Mouse (Mus musculus) MEL-GATA-1-ER (cell line): Measurements from ENCODE around the gene Msh4.
"Not testable (repeated sequence)": the region's sequence is repeated elsewhere in the genome, so short reads cannot be mapped to it uniquely, and the experiment has no call there.

ENCODE experiments used
- DNase-seq: peaks from one replicate; pipeline ENCODE4 v3.0.0-alpha.2; 2012; ENCODE audit warnings: low read depth; ENCODE audit errors: extremely low read depth

Gene Msh4

GRCm38 (mm10) chr3:153849368-153850015, 56.4 kb downstream of the Msh4 start:
- peak; percentile 79 for DNase-seq

GRCm38 (mm10) chr3:153847207-153847733, 58.7 kb downstream of the Msh4 start:
- no peak for DNase-seq

GRCm38 (mm10) chr3:153846109-153846508, 59.8 kb downstream of the Msh4 start:
- no peak for DNase-seq

- DNase-seq: peak; percentile 85
Measured at GRCm38 (mm10) chr3:153845500-153845899, 60.4 kb downstream of the Msh4 start.

GRCm38 (mm10) chr3:153844757-153845156, 61.2 kb downstream of the Msh4 start:
- no peak for DNase-seq

- DNase-seq: no peak
Measured at GRCm38 (mm10) chr3:153844030-153844429, 61.9 kb downstream of the Msh4 start, which contains the start of gene Asb17. Gene Asb17, plus strand, starts transcription at chr3:153844209.

GRCm38 (mm10) chr3:153837593-153837992, 68.3 kb downstream of the Msh4 start:
- no peak for DNase-seq

GRCm38 (mm10) chr3:153836316-153836715, 69.6 kb downstream of the Msh4 start:
- DNase-seq: no peak

GRCm38 (mm10) chr3:153835455-153836086, 70.4 kb downstream of the Msh4 start:
- peak; percentile 72 for DNase-seq

- DNase-seq: no peak
Measured at GRCm38 (mm10) chr3:153834071-153834470, 71.9 kb downstream of the Msh4 start.

- DNase-seq: no peak
Measured at GRCm38 (mm10) chr3:153832654-153832945, 73.3 kb downstream of the Msh4 start.

- no peak for DNase-seq
Measured at GRCm38 (mm10) chr3:153831873-153832653, 73.9 kb downstream of the Msh4 start.

- peak; percentile 63 for DNase-seq
Measured at GRCm38 (mm10) chr3:153831014-153831872, 74.7 kb downstream of the Msh4 start.

GRCm38 (mm10) chr3:153829788-153830187, 76.2 kb downstream of the Msh4 start:
- DNase-seq: not testable (repeated sequence)

GRCm38 (mm10) chr3:153826616-153827015, 79.3 kb downstream of the Msh4 start:
- no peak for DNase-seq

- no peak for DNase-seq
Measured at GRCm38 (mm10) chr3:153825197-153825596, 80.7 kb downstream of the Msh4 start.

GRCm38 (mm10) chr3:153823671-153824515, 82.0 kb downstream of the Msh4 start:
- DNase-seq: no peak

GRCm38 (mm10) chr3:153819438-153819837, 86.5 kb downstream of the Msh4 start:
- DNase-seq: no peak

- no peak for DNase-seq
Measured at GRCm38 (mm10) chr3:153818723-153819122, 87.2 kb downstream of the Msh4 start.

- no peak for DNase-seq
Measured at GRCm38 (mm10) chr3:153817376-153817890, 88.5 kb downstream of the Msh4 start.
